Mouse (Mus musculus): ENCODE data around the gene Rrp1b. TPM values are rescaled to one million over a fixed set of nuclear protein-coding genes. Genes with fewer than 3 reads are reported as not detected.

Gene Rrp1b
- polyA plus RNA-seq (2014; fragmentation: Nextera tagmentation; extraction: Ambion mirVana) = 64.3 and 65.1 TPM in 2 replicates

DNA sequence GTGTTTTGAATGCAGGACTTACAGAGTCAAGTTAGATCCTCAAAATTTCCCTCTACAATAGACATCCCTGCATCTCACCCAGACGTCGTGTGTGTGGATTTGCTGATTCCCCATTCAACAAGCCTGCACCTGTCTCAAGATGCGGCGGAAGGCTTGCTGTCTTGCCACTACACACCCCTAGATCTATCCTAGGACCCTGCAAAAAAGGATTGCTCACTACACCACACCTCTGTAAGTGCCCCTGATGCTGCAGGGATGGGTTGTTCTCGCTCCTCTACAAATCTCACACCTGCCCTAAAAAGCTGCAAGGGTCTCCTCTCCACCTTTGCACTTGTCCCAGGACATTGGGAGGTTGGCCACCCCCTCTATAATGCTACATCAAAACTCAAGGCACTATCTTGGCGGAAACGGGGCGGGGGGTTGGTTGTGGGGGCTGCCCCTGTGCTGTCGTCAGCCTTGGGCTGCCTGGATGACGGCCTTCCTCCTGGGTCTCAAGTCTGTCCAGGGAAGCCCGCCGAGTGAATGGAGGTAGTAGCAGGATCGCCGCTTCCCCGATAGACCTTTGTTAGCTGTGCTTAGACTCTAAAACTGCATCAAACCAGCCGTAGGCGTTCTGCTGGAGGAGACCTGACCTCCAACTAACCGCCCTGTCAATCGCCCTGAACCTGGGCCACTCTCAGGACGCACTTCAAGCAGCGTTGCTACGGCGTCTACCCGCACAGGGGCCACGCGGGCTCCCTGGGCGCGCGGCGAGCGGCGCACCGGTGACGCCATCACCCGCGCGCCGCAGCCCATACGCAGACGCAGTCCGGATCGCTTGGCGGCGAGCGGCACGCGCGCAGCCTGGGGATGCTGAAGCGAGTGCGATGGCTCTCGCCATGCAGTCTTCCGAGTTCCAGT lies at the start of gene Rrp1b, which contains the start of gene Hsf2bp:
Rrp1b (plus strand) TSS at position 492 of the 900 bp plus-strand sequence.
Hsf2bp (minus strand) TSS at position 741 of the 900 bp plus-strand sequence.
- Histone ChIP-seq H3K9me3 (replicated peaks; ENCODE audit: control insufficient read depth, low read length) (no peaks in the 10 kb centered on the region), H3K4me2 (ENCODE audit: low read depth, low read length) (peak within 1 kb of the TSS; percentile 79), H3K27me3 (ENCODE audit: control insufficient read depth, insufficient read depth, low read length) (no peaks in the 10 kb centered on the region), H3K27ac (replicated peaks; ENCODE audit: low read depth, low read length) (peak within 1 kb of the TSS; percentile 79), H3K4me3 (ENCODE audit: low read depth, low read length) (peak within 1 kb of the TSS; percentile 97), H3K36me3 (replicated peaks; ENCODE audit: control insufficient read depth, insufficient read depth, low read depth, low read length) (no peaks in the 10 kb centered on the region), H3K9ac (replicated peaks; ENCODE audit: low read length) (peak within 1 kb of the TSS; percentile 89), H3K4me1 (ENCODE audit: control insufficient read depth, insufficient read depth, low read length) (no peaks in the 10 kb centered on the region)
- WGBS = 5% methylated on average over 52 of the region's 52 CpGs
- DNase-seq (ENCODE audit: low spot score) = peak; percentile 93
- ATAC-seq (replicated peaks; ENCODE audit: insufficient number of reproducible peaks, low FRiP score, low TSS enrichment, low read depth) = peak; percentile 81

DNA sequence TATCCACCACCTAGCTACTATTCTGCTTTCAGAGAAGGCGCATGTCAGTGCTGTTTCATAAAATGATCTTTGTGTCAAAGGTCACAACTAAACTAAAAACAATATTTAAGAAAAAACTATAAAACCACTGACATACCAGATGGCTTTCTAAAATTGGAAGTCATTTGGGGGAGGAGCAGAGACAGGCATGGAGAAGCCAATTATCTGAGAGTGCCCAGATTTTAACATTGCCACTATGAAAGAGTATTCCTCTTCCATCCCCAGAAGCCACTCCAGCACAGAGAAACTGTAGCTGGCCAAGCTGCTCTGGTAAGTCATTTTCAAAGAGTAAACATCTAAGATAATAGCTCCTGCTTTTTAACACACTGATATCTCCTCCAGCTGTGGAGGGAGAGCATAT lies 49.0 kb upstream of the Rrp1b start:
- no peak overlapping the region for H3K9ac ChIP-seq (replicated peaks; ENCODE audit: low read length)
- no peak overlapping the region for H3K4me3 ChIP-seq (ENCODE audit: low read depth, low read length)
- ATAC-seq (replicated peaks; ENCODE audit: insufficient number of reproducible peaks, low FRiP score, low TSS enrichment, low read depth) (no peak), DNase-seq (ENCODE audit: low spot score) (no peak)
- no peaks in the 10 kb centered on the region for H3K27me3 ChIP-seq (ENCODE audit: control insufficient read depth, insufficient read depth, low read length)
- H3K27ac ChIP-seq (replicated peaks; ENCODE audit: low read depth, low read length) = no peak overlapping the region
- 82% methylated on average over 1 of the region's 1 CpGs for WGBS
- H3K36me3 ChIP-seq (replicated peaks; ENCODE audit: control insufficient read depth, insufficient read depth, low read depth, low read length) = no peaks in the 10 kb centered on the region
- H3K9me3 ChIP-seq (replicated peaks; ENCODE audit: control insufficient read depth, low read length) = no peaks in the 10 kb centered on the region
- no peaks in the 10 kb centered on the region for H3K4me1 ChIP-seq (ENCODE audit: control insufficient read depth, insufficient read depth, low read length)
- no peak overlapping the region for H3K4me2 ChIP-seq (ENCODE audit: low read depth, low read length)

DNA sequence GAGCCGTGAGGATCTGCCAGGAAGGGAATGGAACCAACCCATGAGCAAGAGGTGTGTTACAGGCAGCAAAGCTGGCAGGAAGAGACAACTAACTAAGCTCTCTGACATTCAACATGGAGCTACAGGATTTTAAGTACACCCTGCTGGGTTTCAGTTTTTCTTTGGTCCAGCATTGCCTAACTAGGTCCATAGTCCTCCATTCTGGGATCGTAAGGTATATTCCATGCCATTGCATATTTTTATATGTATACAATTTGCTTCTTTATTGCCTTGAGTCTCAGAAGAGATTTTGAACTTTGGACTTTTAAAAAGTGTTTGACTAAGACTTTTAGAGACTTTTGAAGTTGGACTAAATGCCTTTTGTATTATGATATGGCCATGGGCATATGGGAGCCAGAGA lies 46.9 kb upstream of the Rrp1b start:
- no peak overlapping the region for H3K4me3 ChIP-seq (ENCODE audit: low read depth, low read length)
- no peaks in the 10 kb centered on the region for H3K27me3 ChIP-seq (ENCODE audit: control insufficient read depth, insufficient read depth, low read length)
- H3K4me2 ChIP-seq (ENCODE audit: low read depth, low read length) = no peak overlapping the region
- 90% methylated on average over 2 of the region's 2 CpGs for WGBS
- H3K9ac ChIP-seq (replicated peaks; ENCODE audit: low read length) = no peak overlapping the region
- H3K4me1 ChIP-seq (ENCODE audit: control insufficient read depth, insufficient read depth, low read length) = no peaks in the 10 kb centered on the region
- ATAC-seq (replicated peaks; ENCODE audit: insufficient number of reproducible peaks, low FRiP score, low TSS enrichment, low read depth) = no peak
- H3K27ac ChIP-seq (replicated peaks; ENCODE audit: low read depth, low read length) = no peak overlapping the region
- no peaks in the 10 kb centered on the region for H3K36me3 ChIP-seq (replicated peaks; ENCODE audit: control insufficient read depth, insufficient read depth, low read depth, low read length)
- no peak for DNase-seq (ENCODE audit: low spot score)
- H3K9me3 ChIP-seq (replicated peaks; ENCODE audit: control insufficient read depth, low read length) = no peaks in the 10 kb centered on the region

DNA sequence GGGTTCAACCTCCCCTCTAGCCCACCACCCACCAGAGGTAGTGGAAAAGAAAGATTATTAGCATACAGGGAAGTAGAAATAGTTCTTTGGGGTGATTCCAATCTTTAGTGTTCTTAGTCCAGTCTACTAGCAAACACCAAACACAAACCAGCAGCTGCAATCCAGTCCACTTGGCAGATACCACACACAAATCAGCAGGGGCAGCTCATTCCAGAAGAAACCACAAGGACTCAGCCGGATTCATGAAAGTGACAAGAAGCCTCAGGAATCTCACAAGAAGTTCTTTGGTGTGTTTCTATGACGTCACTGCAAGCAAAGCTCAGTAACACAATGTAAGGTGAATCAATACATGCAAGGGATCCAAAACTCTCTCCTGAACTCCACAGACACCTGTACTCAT lies 43.9 kb upstream of the Rrp1b start:
- no peaks in the 10 kb centered on the region for H3K9me3 ChIP-seq (replicated peaks; ENCODE audit: control insufficient read depth, low read length)
- H3K27ac ChIP-seq (replicated peaks; ENCODE audit: low read depth, low read length) = no peak overlapping the region
- DNase-seq (ENCODE audit: low spot score) = no peak
- no peak for ATAC-seq (replicated peaks; ENCODE audit: insufficient number of reproducible peaks, low FRiP score, low TSS enrichment, low read depth)
- 73% methylated on average over 2 of the region's 2 CpGs for WGBS
- H3K9ac ChIP-seq (replicated peaks; ENCODE audit: low read length) = no peak overlapping the region
- no peaks in the 10 kb centered on the region for H3K4me1 ChIP-seq (ENCODE audit: control insufficient read depth, insufficient read depth, low read length)
- H3K4me2 ChIP-seq (ENCODE audit: low read depth, low read length) = no peak overlapping the region
- H3K27me3 ChIP-seq (ENCODE audit: control insufficient read depth, insufficient read depth, low read length) = no peaks in the 10 kb centered on the region
- H3K36me3 ChIP-seq (replicated peaks; ENCODE audit: control insufficient read depth, insufficient read depth, low read depth, low read length) = no peaks in the 10 kb centered on the region
- no peak overlapping the region for H3K4me3 ChIP-seq (ENCODE audit: low read depth, low read length)

DNA sequence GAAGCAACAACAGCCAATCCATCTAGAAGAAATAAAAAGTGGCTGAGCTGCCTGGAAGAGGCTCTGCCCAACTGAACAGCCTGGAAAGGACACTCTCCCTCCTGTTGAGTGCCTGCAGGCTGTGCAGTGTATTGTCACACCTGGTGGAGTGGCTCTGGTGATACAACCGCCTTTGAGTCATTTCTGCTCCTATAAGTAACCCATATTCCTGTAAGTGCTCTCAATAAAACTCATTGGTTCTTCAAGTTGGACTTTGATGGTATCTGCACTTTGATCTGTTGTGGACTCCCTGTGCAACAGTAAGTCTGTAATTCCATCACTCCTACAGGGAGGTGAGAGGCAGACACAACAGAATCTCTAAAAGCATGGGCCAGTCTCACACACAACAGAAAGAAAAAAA lies 42.5 kb upstream of the Rrp1b start:
- Histone ChIP-seq H3K4me3 (ENCODE audit: low read depth, low read length) (no peak overlapping the region), H3K4me2 (ENCODE audit: low read depth, low read length) (no peak overlapping the region), H3K27ac (replicated peaks; ENCODE audit: low read depth, low read length) (no peak overlapping the region), H3K9me3 (replicated peaks; ENCODE audit: control insufficient read depth, low read length) (no peaks in the 10 kb centered on the region), H3K4me1 (ENCODE audit: control insufficient read depth, insufficient read depth, low read length) (no peaks in the 10 kb centered on the region), H3K36me3 (replicated peaks; ENCODE audit: control insufficient read depth, insufficient read depth, low read depth, low read length) (no peaks in the 10 kb centered on the region), H3K9ac (replicated peaks; ENCODE audit: low read length) (no peak overlapping the region), H3K27me3 (ENCODE audit: control insufficient read depth, insufficient read depth, low read length) (no peaks in the 10 kb centered on the region)
- DNase-seq (ENCODE audit: low spot score) = no peak
- WGBS = 87% methylated on average over 1 of the region's 1 CpGs
- ATAC-seq (replicated peaks; ENCODE audit: insufficient number of reproducible peaks, low FRiP score, low TSS enrichment, low read depth) = no peak

- DNase-seq (ENCODE audit: low spot score) (no peak), ATAC-seq (replicated peaks; ENCODE audit: insufficient number of reproducible peaks, low FRiP score, low TSS enrichment, low read depth) (no peak)
- Histone ChIP-seq H3K36me3 (replicated peaks; ENCODE audit: control insufficient read depth, insufficient read depth, low read depth, low read length) (no peaks in the 10 kb centered on the region), H3K9ac (replicated peaks; ENCODE audit: low read length) (no peak overlapping the region), H3K4me3 (ENCODE audit: low read depth, low read length) (no peak overlapping the region), H3K4me1 (ENCODE audit: control insufficient read depth, insufficient read depth, low read length) (no peaks in the 10 kb centered on the region), H3K4me2 (ENCODE audit: low read depth, low read length) (no peak overlapping the region), H3K9me3 (replicated peaks; ENCODE audit: control insufficient read depth, low read length) (no peaks in the 10 kb centered on the region), H3K27ac (replicated peaks; ENCODE audit: low read depth, low read length) (no peak overlapping the region), H3K27me3 (ENCODE audit: control insufficient read depth, insufficient read depth, low read length) (no peaks in the 10 kb centered on the region)
These were observed 41.8 kb upstream of the Rrp1b start for GRCm38 (mm10) chr17:31994132-31994531.

GRCm38 (mm10) chr17:31995784-31996183 lies 40.1 kb upstream of the Rrp1b start:
- H3K9ac ChIP-seq (replicated peaks; ENCODE audit: low read length) = no peak overlapping the region
- no peaks in the 10 kb centered on the region for H3K27me3 ChIP-seq (ENCODE audit: control insufficient read depth, insufficient read depth, low read length)
- no peak overlapping the region for H3K4me3 ChIP-seq (ENCODE audit: low read depth, low read length)
- H3K9me3 ChIP-seq (replicated peaks; ENCODE audit: control insufficient read depth, low read length) = no peaks in the 10 kb centered on the region
- no peak for ATAC-seq (replicated peaks; ENCODE audit: insufficient number of reproducible peaks, low FRiP score, low TSS enrichment, low read depth)
- no peak overlapping the region for H3K27ac ChIP-seq (replicated peaks; ENCODE audit: low read depth, low read length)
- DNase-seq (ENCODE audit: low spot score) = no peak
- H3K36me3 ChIP-seq (replicated peaks; ENCODE audit: control insufficient read depth, insufficient read depth, low read depth, low read length) = no peaks in the 10 kb centered on the region
- no peaks in the 10 kb centered on the region for H3K4me1 ChIP-seq (ENCODE audit: control insufficient read depth, insufficient read depth, low read length)
- 68% methylated on average over 2 of the region's 2 CpGs for WGBS
- no peak overlapping the region for H3K4me2 ChIP-seq (ENCODE audit: low read depth, low read length)

DNA sequence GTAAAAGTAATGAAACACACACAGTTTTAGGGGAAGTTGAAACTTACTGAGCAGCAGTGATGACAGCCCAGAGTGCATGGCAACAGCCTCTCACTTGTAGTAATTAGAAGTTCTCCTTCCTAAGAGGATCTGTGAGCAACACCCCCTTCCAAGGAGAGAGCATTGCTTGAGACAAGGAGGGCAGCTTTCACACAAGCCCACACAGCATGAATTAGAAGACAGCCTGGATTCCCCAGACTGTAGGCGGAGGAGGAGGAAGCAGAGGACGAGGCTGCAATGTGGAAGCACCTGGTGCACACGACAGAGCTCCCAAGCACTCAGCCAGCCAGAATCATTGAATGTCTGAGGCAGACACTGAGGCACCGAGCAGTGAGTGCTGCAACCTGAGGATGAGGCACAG lies 39.6 kb upstream of the Rrp1b start:
- no peaks in the 10 kb centered on the region for H3K36me3 ChIP-seq (replicated peaks; ENCODE audit: control insufficient read depth, insufficient read depth, low read depth, low read length)
- H3K4me2 ChIP-seq (ENCODE audit: low read depth, low read length) = no peak overlapping the region
- H3K27me3 ChIP-seq (ENCODE audit: control insufficient read depth, insufficient read depth, low read length) = no peaks in the 10 kb centered on the region
- H3K27ac ChIP-seq (replicated peaks; ENCODE audit: low read depth, low read length) = no peak overlapping the region
- 66% methylated on average over 4 of the region's 4 CpGs for WGBS
- H3K4me3 ChIP-seq (ENCODE audit: low read depth, low read length) = no peak overlapping the region
- no peak overlapping the region for H3K9ac ChIP-seq (replicated peaks; ENCODE audit: low read length)
- DNase-seq (ENCODE audit: low spot score) (no peak), ATAC-seq (replicated peaks; ENCODE audit: insufficient number of reproducible peaks, low FRiP score, low TSS enrichment, low read depth) (no peak)
- no peaks in the 10 kb centered on the region for H3K4me1 ChIP-seq (ENCODE audit: control insufficient read depth, insufficient read depth, low read length)
- H3K9me3 ChIP-seq (replicated peaks; ENCODE audit: control insufficient read depth, low read length) = no peaks in the 10 kb centered on the region
